Mouse (Mus musculus): ENCODE data around the gene Slc39a13.

- TF ChIP-seq EP300 (optimal IDR thresholded peaks at IDR 0.05) (no peak), CTCF (IDR thresholded peaks at IDR 0.05; ENCODE audit: low read depth) (no peak)
These were observed 25.5 kb downstream of the Slc39a13 start for GRCm38 (mm10) chr2:91044727-91045126.
